Mouse (Mus musculus): ENCODE data around the gene Plekha7. TPM values are rescaled to one million over a fixed set of nuclear protein-coding genes. Genes with fewer than 3 reads are reported as not detected.
A peak's percentile ranks its signal among the peaks of the same experiment; 100 is the strongest.

Gene Plekha7
- total RNA-seq (2012; rRNA removed), result 38.0 and 56.4 TPM in 2 replicates

- Histone ChIP-seq H3K9ac (ENCODE audit: insufficient read depth, low read depth, low read length, poor library complexity, severe bottlenecking) (peak within 1 kb of the TSS; percentile 95), H3K4me3 (ENCODE audit: insufficient read depth in 1 of 2, low read depth in 1 of 2, low read length in 2 of 2, poor library complexity in 1 of 2, severe bottlenecking in 1 of 2) (peak within 1 kb of the TSS; percentile 89 to 98), H3K27ac (ENCODE audit: insufficient read depth, low read depth, low read length, poor library complexity, severe bottlenecking) (peak within 1 kb of the TSS; percentile 98), H3K9me3 (ENCODE audit: control insufficient read depth, insufficient read depth, low read depth, low read length) (no peaks in the 10 kb centered on the region), H3K36me3 (ENCODE audit: control insufficient read depth, insufficient read depth, low read length, poor library complexity, severe bottlenecking) (no peaks in the 10 kb centered on the region; the same call in 1 of the 2 replicates), H3K4me1 (ENCODE audit: control insufficient read depth in 2 of 2, insufficient read depth in 2 of 2, low read length in 2 of 2, poor library complexity in 1 of 2) (peaks cover 4 to 14% of the 10 kb centered on the region in 2 experiments; a peak in 3 of 4 replicates)
- DNase-seq (ENCODE audit: low read depth, low spot score), result peak; percentile 80
- in situ Hi-C loops (cut with MboI; ENCODE audit: low sequenced_read_pairs in 2 of 2, unreplicated experiment in 2 of 2), result no loop called here
- TF ChIP-seq HCFC1 (IDR thresholded peaks at IDR 0.05; ENCODE audit: borderline replicate concordance, insufficient read depth, low read length), result no peak
- TF ChIP-seq ZNF384 (IDR thresholded peaks at IDR 0.05; ENCODE audit: low read depth, low read length), result no peak
These were observed at the start of gene Plekha7 for GRCm38 (mm10) chr7:116307871-116308631. Gene Plekha7 (minus strand): TSS chr7:116308376.

GRCm38 (mm10) chr7:116336226-116336625 lies 28.1 kb upstream of the Plekha7 start:
- peak overlapping the region; percentile 5; the same call in 1 of the 2 replicates for H3K9ac ChIP-seq (ENCODE audit: insufficient read depth, low read depth, low read length, poor library complexity, severe bottlenecking)
- peaks cover 18% of the 10 kb centered on the region for H3K36me3 ChIP-seq (ENCODE audit: control insufficient read depth, insufficient read depth, low read length, poor library complexity, severe bottlenecking)
- no peaks in the 10 kb centered on the region for H3K9me3 ChIP-seq (ENCODE audit: control insufficient read depth, insufficient read depth, low read depth, low read length)
- H3K4me1 ChIP-seq (ENCODE audit: control insufficient read depth in 2 of 2, insufficient read depth in 2 of 2, low read length in 2 of 2, poor library complexity in 1 of 2), result no peaks in the 10 kb centered on the region
- TF ChIP-seq CHD2 (IDR thresholded peaks at IDR 0.05; ENCODE audit: low read depth, low read length) (no peak), MAFK (IDR thresholded peaks at IDR 0.05; ENCODE audit: insufficient read depth, low read depth, low read length) (no peak), HCFC1 (IDR thresholded peaks at IDR 0.05; ENCODE audit: borderline replicate concordance, insufficient read depth, low read length) (no peak), ZNF384 (IDR thresholded peaks at IDR 0.05; ENCODE audit: low read depth, low read length) (no peak), ZC3H11A (IDR thresholded peaks at IDR 0.05; ENCODE audit: borderline replicate concordance, low read depth, low read length) (no peak)
- peak; percentile 56 for DNase-seq (ENCODE audit: low read depth, low spot score)
- H3K27ac ChIP-seq (ENCODE audit: insufficient read depth, low read depth, low read length, poor library complexity, severe bottlenecking), result no peak overlapping the region
- in situ Hi-C loops (cut with MboI; ENCODE audit: low sequenced_read_pairs in 2 of 2, unreplicated experiment in 2 of 2), result no loop called here
- no peak overlapping the region; a peak in 1 of 4 replicates for H3K4me3 ChIP-seq (ENCODE audit: insufficient read depth in 1 of 2, low read depth in 1 of 2, low read length in 2 of 2, poor library complexity in 1 of 2, severe bottlenecking in 1 of 2)

GRCm38 (mm10) chr7:116335133-116335532 lies 27.0 kb upstream of the Plekha7 start:
- H3K9me3 ChIP-seq (ENCODE audit: control insufficient read depth, insufficient read depth, low read depth, low read length), result no peaks in the 10 kb centered on the region
- TF ChIP-seq ZC3H11A (IDR thresholded peaks at IDR 0.05; ENCODE audit: borderline replicate concordance, low read depth, low read length), result no peak
- no peak for TF ChIP-seq HCFC1 (IDR thresholded peaks at IDR 0.05; ENCODE audit: borderline replicate concordance, insufficient read depth, low read length)
- TF ChIP-seq ZNF384 (IDR thresholded peaks at IDR 0.05; ENCODE audit: low read depth, low read length), result no peak
- TF ChIP-seq MAFK (IDR thresholded peaks at IDR 0.05; ENCODE audit: insufficient read depth, low read depth, low read length), result no peak
- no peak for TF ChIP-seq CHD2 (IDR thresholded peaks at IDR 0.05; ENCODE audit: low read depth, low read length)
- H3K27ac ChIP-seq (ENCODE audit: insufficient read depth, low read depth, low read length, poor library complexity, severe bottlenecking), result peak overlapping the region; percentile 4; the same call in 1 of the 2 replicates
- peak overlapping the region; percentile 91; the same call in 1 of the 2 replicates for H3K9ac ChIP-seq (ENCODE audit: insufficient read depth, low read depth, low read length, poor library complexity, severe bottlenecking)
- no peaks in the 10 kb centered on the region for H3K4me1 ChIP-seq (ENCODE audit: control insufficient read depth in 2 of 2, insufficient read depth in 2 of 2, low read length in 2 of 2, poor library complexity in 1 of 2)
- in situ Hi-C loops (cut with MboI; ENCODE audit: low sequenced_read_pairs in 2 of 2, unreplicated experiment in 2 of 2), result no loop called here
- H3K4me3 ChIP-seq (ENCODE audit: insufficient read depth in 1 of 2, low read depth in 1 of 2, low read length in 2 of 2, poor library complexity in 1 of 2, severe bottlenecking in 1 of 2), result peak overlapping the region; percentile 84
- H3K36me3 ChIP-seq (ENCODE audit: control insufficient read depth, insufficient read depth, low read length, poor library complexity, severe bottlenecking), result peaks cover 18% of the 10 kb centered on the region
- no peak for DNase-seq (ENCODE audit: low read depth, low spot score)

GRCm38 (mm10) chr7:116334669-116335038 lies 26.5 kb upstream of the Plekha7 start:
- Histone ChIP-seq H3K36me3 (ENCODE audit: control insufficient read depth, insufficient read depth, low read length, poor library complexity, severe bottlenecking) (peaks cover 18% of the 10 kb centered on the region), H3K4me3 (ENCODE audit: insufficient read depth in 1 of 2, low read depth in 1 of 2, low read length in 2 of 2, poor library complexity in 1 of 2, severe bottlenecking in 1 of 2) (peak overlapping the region; percentile 84)
- in situ Hi-C loops (cut with MboI; ENCODE audit: low sequenced_read_pairs in 2 of 2, unreplicated experiment in 2 of 2), result no loop called here

More at GRCm38 (mm10) chr7:116334669-116335038, 26.5 kb upstream of the Plekha7 start:
- DNase-seq (ENCODE audit: low read depth, low spot score), result no peak
- H3K9me3 ChIP-seq (ENCODE audit: control insufficient read depth, insufficient read depth, low read depth, low read length), result no peaks in the 10 kb centered on the region
- H3K27ac ChIP-seq (ENCODE audit: insufficient read depth, low read depth, low read length, poor library complexity, severe bottlenecking), result peak overlapping the region; percentile 92
- H3K9ac ChIP-seq (ENCODE audit: insufficient read depth, low read depth, low read length, poor library complexity, severe bottlenecking), result peak overlapping the region; percentile 91
- TF ChIP-seq HCFC1 (IDR thresholded peaks at IDR 0.05; ENCODE audit: borderline replicate concordance, insufficient read depth, low read length), result no peak
- no peak for TF ChIP-seq ZC3H11A (IDR thresholded peaks at IDR 0.05; ENCODE audit: borderline replicate concordance, low read depth, low read length)
- TF ChIP-seq MAFK (IDR thresholded peaks at IDR 0.05; ENCODE audit: insufficient read depth, low read depth, low read length), result no peak
- no peak for TF ChIP-seq CHD2 (IDR thresholded peaks at IDR 0.05; ENCODE audit: low read depth, low read length)
- H3K4me1 ChIP-seq (ENCODE audit: control insufficient read depth in 2 of 2, insufficient read depth in 2 of 2, low read length in 2 of 2, poor library complexity in 1 of 2), result no peaks in the 10 kb centered on the region

All from ES-E14 (cell line).